Mouse (Mus musculus): ENCODE data around the gene Wdr46. TPM values are rescaled to one million over a fixed set of nuclear protein-coding genes. Genes with fewer than 3 reads are reported as not detected.
"Not testable (repeated sequence)": the region's sequence is repeated elsewhere in the genome, so short reads cannot be mapped to it uniquely, and the experiment has no call there.

The Wdr46 gene
- total RNA-seq, 2 experiments from 2014 or later = 53.1 to 64.4 TPM

DNA sequence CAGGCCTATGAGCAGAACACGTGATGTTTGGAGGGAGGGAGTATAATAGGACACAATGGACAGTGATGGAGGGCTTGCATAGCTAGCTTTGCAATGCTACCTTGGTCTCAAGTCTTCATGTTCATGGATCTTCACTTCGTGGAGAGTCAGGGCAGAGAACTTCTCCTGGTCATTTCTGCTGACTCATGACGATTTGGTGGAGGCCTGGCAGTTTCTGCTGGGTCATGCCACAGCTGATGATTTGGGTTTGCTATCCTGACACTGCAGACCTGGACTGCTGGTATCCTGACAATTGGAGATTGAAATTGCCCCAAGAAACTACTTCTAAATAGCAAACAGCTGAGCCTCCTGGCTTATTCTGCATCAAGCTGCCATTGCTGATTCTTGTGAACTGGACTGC is 33.1 kb downstream of the Wdr46 start:
- ATAC-seq (replicated peaks; ENCODE audit: poor library complexity) = no peak

DNA sequence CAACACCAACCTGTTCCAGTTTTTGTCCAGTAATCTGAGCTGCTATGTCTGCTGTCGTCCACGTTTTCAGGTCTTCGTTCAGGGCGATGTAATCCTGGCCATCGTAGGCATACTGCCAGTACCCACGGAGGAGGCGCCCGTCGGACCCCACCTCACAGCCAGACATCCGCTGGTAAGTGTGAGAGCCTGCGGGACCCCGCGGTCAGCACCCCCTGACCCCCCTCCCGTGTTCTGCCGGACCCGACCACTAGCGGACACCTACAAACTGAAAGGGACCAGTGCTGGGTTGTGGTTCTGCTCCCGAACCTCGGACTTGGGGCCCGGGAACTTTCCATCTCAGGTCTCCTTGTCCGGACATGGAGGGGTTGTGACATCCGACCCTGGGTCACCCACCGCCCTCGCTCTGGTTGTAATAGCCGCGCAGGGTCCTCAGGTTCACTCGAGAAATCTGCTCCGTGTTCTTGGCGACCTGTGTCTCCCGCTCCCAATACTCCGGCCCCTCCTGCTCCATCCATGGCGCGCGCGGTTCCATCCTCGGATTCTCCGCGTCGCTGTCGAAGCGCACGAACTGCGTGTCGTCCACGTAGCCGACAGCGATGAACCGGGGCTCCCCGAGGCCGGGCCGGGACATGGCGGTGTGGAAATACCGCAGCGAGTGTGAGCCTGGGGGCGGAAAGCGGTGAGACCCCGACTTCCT is 37.5 kb downstream of the Wdr46 start:
- ATAC-seq (replicated peaks; ENCODE audit: poor library complexity) = no peak

DNA sequence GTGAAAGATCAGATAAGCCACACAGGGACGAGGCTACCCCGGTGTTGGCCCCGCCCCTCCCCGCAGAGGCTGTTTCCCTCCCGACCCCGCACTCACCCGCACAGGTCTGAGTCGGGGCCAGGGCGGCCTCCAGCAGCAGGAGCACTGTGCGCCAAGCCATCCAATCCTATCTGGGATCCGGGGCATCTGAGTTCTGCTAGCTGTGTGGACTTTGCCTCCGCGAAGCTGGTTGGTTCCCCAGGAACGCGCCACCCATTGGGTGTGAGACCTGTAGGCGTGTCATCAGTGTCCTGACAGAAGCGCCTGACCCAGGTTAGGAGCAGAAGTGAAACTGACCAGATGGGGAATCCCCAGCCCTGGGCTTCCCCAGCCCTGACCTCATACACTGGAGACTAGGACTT is 38.2 kb downstream of the Wdr46 start:
- ATAC-seq (replicated peaks; ENCODE audit: poor library complexity) = peak; percentile 89

DNA sequence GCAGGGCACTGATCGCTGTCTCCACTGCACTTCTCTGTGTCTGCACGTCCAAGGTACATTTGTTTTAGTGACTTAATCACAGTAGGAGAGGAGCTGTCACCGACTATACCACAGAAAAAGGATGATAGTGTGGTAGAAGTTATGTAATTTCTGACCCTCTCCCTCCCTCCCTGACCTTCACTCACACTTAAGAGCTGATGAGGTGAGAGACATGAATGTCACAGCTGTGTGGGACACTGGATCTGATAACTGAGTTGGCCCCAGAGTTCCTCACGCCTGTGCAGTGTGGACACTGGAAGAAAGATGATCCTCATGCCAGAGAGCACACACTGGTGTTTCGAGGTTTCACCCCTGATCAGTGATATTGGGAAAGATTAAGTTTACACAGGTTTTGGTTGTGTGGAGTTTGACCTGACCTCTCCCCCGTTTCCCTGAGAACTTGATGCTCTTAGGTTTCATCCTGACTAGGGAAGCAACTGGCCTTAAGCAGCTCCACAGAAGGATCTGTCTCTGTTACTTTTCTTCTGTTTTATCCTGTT is 39.1 kb downstream of the Wdr46 start:
- no peak for ATAC-seq (replicated peaks; ENCODE audit: poor library complexity)

DNA sequence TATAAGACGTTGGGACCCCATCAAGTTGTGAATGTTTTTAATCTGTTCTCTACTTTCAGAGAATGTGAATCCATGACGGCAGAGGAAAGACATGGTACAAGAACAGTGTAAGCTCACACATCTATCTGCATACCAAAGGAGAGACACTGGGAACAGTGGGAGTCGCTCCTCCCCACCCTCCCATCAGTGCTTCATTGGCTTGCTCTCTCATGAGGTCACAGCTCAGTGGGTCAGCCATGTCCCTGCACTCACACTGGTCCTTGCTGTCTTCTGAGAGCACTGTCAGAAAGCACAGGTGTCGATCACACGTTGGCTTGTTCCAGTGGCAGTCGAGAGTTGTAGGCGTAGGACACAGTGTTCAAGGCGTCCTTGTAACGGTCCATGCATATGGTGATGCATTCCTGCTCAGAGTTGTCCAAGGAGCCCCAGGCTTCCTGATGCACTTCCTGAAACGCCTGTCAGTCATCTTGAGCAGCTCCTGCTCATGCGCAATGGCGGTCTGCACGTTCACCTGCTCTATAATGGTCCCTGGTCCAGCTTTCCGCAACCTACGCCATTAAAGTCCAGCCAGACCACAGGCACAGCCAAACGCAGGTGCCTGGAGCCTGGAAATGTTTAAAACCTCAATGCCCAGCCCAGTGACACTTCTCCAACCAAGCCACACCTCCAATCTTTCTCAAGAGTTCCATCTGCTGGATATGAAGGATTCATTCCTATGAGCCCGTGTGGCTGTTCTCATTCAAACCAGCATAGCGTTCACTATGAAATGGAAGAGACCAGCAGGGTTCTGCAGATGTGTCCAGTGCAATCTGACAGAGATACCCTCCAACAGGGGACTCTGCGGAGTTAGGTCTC is 39.9 kb downstream of the Wdr46 start:
- no peak for ATAC-seq (replicated peaks; ENCODE audit: poor library complexity)

DNA sequence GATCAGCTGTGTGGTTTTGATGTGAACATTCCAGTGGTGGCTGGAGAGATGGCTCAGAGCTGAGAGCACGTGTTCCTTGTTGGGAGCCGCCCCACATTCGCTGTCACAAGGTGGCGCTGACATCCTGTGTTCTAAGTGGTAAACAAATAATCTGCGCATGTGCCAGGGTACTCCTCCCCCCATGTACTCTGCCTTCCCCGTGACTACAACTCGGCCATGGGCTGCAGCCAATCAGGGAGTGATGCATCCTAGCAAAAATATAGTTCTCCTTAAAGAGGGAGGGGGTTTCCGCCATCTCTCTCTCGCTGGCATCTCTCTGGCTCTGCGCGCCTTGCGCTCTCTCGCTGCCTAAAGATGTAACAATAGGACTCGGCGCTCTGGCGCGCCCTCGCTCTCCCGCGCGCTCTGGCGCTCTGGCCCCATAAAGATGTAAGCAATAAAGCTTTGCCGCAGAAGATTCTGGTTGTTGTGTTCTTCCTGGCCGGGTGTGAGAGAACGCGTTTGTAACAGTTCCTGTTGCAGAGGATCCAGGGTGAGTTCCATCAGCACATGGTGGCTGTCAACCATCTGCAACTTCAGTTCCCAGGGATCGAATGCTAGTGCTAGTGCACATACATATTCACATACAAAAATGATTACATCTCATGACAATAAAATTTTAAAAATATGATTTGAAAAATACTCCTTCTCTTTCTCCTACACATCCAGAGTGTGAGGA is 40.9 kb downstream of the Wdr46 start:
- peak; percentile 78 for ATAC-seq (replicated peaks; ENCODE audit: poor library complexity)

DNA sequence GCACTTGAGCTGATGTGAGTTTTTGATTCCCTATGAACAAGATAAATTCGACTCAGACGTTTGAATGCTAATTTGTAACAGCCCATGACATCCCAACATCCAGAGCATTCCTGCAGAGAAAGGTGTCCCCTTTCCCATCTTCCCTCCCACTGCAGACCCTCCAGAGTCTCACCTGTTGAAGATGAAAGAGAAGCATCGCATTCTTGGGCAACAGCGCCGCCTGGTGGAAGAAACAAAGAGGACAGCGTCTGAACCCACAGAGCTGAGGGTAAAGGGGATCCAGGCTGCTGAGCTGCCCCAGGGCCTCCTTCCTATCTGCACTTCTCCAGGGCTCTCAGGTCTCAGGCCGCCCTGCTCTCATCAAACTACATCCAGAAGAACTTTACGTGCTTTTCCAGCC is 41.7 kb downstream of the Wdr46 start:
- ATAC-seq (replicated peaks; ENCODE audit: poor library complexity) = not testable (repeated sequence)

DNA sequence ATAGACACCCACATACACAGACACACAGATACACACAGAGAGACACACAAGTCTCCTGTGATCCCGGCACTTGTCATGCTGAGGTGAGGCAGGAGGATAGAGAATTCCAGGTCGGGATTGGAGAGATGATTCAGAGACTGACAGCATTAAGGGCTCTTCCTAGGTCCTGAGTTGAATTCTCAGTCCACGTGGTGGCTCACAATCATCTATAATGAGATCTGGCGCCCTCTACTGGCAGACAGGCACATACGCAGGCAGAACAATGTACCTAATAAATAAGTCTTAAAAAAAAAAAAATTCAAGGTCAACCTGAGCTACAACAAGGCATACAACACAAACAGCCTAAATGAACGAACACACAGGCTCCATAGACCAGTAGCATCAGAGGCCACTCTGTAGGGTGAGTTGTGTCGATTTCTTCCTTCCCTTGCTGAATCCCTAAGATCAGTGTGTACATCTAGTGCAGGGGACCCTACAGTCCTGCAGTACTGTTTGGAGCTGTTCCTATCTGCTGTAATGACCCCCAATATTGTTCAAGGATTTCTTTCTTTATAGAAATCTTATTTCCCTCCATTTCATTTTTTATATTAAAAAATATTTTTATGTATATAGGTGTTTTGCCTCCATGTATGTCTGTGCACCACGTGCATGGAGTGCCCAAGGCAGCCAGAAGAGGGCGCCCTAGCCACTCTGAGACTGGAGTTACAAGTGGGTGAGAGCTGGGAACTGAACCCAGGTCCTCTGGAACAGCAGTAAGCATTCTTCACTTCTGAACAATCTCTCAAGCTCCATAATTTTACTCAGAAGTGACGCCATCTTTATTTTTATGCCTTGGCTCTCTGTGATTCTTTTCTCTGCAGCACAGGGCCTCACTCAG is 51.6 kb downstream of the Wdr46 start:
- ATAC-seq (replicated peaks; ENCODE audit: poor library complexity) = peak; percentile 91

DNA sequence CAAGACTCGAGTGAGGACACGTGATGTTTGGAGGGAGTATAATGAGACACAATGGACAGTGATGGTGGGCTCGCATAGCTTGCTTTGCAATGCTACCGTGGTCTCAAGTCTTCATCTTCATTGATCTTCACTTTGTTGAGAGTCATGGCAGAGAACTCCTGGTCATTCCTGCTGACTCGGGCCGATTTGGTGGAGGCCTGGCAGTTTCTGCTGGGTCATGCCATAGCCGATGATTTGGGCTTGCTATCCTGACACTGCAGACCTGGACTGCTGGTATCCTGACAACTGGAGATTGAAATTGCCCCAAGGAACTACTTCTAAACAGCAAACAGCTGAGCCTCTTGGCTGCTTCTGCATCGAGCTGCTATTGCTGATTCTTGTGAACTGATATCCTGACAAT is 54.5 kb downstream of the Wdr46 start:
- ATAC-seq (replicated peaks; ENCODE audit: poor library complexity) = no peak

DNA sequence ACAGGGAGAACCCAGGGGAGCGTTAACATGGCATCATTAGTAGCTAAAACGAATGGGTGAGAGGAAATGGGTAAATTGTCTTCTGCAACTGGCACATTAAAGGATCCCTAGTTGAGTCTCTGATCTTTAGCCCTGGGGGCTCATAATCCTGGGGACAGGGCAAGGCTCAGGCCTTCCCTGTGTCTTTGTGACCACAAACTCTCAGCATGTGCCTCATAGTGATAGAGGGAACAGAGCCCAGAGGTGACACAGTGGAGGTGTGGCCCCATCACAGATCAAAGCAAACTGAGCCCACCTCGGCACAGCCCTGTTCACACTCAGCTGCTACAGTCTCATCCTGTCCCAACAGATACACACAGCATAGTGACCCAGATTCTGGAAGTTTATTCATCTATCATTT is 55.2 kb downstream of the Wdr46 start:
- no peak for ATAC-seq (replicated peaks; ENCODE audit: poor library complexity)

DNA sequence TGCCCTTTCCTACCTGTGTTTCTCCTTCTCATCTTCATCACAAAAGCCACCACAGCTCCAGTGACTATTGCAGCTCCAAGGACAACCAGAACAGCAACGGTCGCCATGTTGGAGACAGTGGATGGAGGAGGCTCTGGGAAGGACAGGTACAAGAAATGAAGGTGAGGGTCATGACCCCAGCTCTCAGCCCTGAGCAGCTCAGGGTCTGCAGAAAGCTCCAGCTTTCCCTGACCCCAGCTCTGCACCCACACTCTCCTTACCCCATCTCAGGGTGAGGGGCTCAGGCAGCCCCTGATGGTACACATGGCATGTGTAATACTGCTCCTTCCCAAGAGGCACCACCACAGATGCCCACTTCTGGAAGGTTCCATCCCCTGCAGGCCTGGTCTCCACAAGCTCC is 56.6 kb downstream of the Wdr46 start:
- not testable (repeated sequence) for ATAC-seq (replicated peaks; ENCODE audit: poor library complexity)

DNA sequence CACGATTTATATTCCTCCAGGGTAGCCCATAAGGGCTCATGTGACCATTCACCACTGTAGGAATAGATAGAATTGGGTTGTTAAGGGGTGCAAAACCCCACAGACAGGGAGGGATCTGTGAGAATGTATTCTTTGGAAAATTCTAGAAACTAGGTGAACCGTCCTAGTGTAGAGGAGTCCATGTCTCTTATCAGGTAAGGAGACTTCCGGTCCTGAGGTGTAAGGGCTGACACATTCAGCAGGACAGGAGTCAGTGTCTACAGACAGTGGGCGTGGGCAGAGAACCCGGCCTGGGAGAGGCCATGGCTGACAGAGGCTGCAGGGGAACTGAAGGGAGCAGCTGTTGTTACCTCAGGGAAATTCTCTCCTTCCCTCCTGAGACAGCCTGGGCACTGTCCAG is 58.2 kb downstream of the Wdr46 start:
- not testable (repeated sequence) for ATAC-seq (replicated peaks; ENCODE audit: poor library complexity)

Other genes with a start within 250 kb of the Wdr46 start
Only the 30 nearest of the 31 such genes appear.
- 36.3 and 38.8 TPM in 2 replicates for gene March2, start 222.0 kb upstream of the Wdr46 start, total RNA-seq (2015)
- 22.8 and 31.4 TPM in 2 replicates for gene March2, start 222.0 kb upstream of the Wdr46 start, total RNA-seq (2017)
- gene Rab11b, start 180.1 kb upstream of the Wdr46 start, total RNA-seq (2015) = 75.7 and 89.0 TPM in 2 replicates
- 24.4 and 30.6 TPM in 2 replicates for gene Rab11b, start 180.1 kb upstream of the Wdr46 start, total RNA-seq (2017)
- gene Angptl4, start 158.8 kb upstream of the Wdr46 start, total RNA-seq (2015) = 7.3 and 9.2 TPM in 2 replicates
- gene Angptl4, start 158.8 kb upstream of the Wdr46 start, total RNA-seq (2017) = 8.4 and 9.7 TPM in 2 replicates
- 9.6 and 12.7 TPM in 2 replicates for gene Kank3, start 130.1 kb upstream of the Wdr46 start, total RNA-seq (2015)
- gene Kank3, start 130.1 kb upstream of the Wdr46 start, total RNA-seq (2017) = 5.7 and 9.7 TPM in 2 replicates
- gene Rps28, start 116.1 kb upstream of the Wdr46 start, total RNA-seq (2015) = 1,132 and 1,209 TPM in 2 replicates
- 2,303 and 3,173 TPM in 2 replicates for gene Rps28, start 116.1 kb upstream of the Wdr46 start, total RNA-seq (2017)
- gene Ndufa7, start 116.1 kb upstream of the Wdr46 start, total RNA-seq (2015) = 161 and 174 TPM in 2 replicates
- gene Ndufa7, start 116.1 kb upstream of the Wdr46 start, total RNA-seq (2017) = 122 and 151 TPM in 2 replicates
- 31.3 and 37.7 TPM in 2 replicates for gene Cd320, start 97.6 kb upstream of the Wdr46 start, total RNA-seq (2015)
- 18.8 and 31.9 TPM in 2 replicates for gene Cd320, start 97.6 kb upstream of the Wdr46 start, total RNA-seq (2017)
- 2.2 TPM in 1 of 2 replicates, not detected in the other for gene Gm7029, start 66.8 kb upstream of the Wdr46 start, total RNA-seq (2015)
- gene Gm7029, start 66.8 kb upstream of the Wdr46 start, total RNA-seq (2017) = not detected in 2 replicates
- 6.6 and 10.8 TPM in 2 replicates for gene Kifc1, start 50.0 kb upstream of the Wdr46 start, total RNA-seq (2015)
- gene Kifc1, start 50.0 kb upstream of the Wdr46 start, total RNA-seq (2017) = 28.6 and 30.3 TPM in 2 replicates
- gene Platr17, start 35.5 kb upstream of the Wdr46 start, total RNA-seq (2015) = 0.17 and 0.37 TPM in 2 replicates
- gene Platr17, start 35.5 kb upstream of the Wdr46 start, total RNA-seq (2017) = 0.29 and 1.4 TPM in 2 replicates
- 35.7 and 44.5 TPM in 2 replicates for gene Daxx, start 31.2 kb upstream of the Wdr46 start, total RNA-seq (2015)
- gene Daxx, start 31.2 kb upstream of the Wdr46 start, total RNA-seq (2017) = 28.7 and 32.1 TPM in 2 replicates
- gene Tapbp, start 24.8 kb upstream of the Wdr46 start, total RNA-seq (2015) = 51.0 and 56.8 TPM in 2 replicates
- gene Tapbp, start 24.8 kb upstream of the Wdr46 start, total RNA-seq (2017) = 47.6 and 48.0 TPM in 2 replicates
- 10.0 and 11.5 TPM in 2 replicates for gene Zbtb22, start 24.8 kb upstream of the Wdr46 start, total RNA-seq (2015)
- 13.3 and 19.2 TPM in 2 replicates for gene Zbtb22, start 24.8 kb upstream of the Wdr46 start, total RNA-seq (2017)
- 20.3 and 22.7 TPM in 2 replicates for gene Rgl2, start 11.1 kb upstream of the Wdr46 start, total RNA-seq (2015)
- gene Rgl2, start 11.1 kb upstream of the Wdr46 start, total RNA-seq (2017) = 37.9 and 47.9 TPM in 2 replicates
- gene Pfdn6, start 317 bp upstream of the Wdr46 start, total RNA-seq (2015) = 124 and 132 TPM in 2 replicates
- 144 and 218 TPM in 2 replicates for gene Pfdn6, start 317 bp upstream of the Wdr46 start, total RNA-seq (2017)
- gene B3galt4, start 10.8 kb downstream of the Wdr46 start, total RNA-seq (2015) = 1.1 and 2.7 TPM in 2 replicates
- 5.8 and 7.6 TPM in 2 replicates for gene B3galt4, start 10.8 kb downstream of the Wdr46 start, total RNA-seq (2017)
- gene Vps52, start 15.2 kb downstream of the Wdr46 start, total RNA-seq (2015) = 16.6 and 19.1 TPM in 2 replicates
- gene Vps52, start 15.2 kb downstream of the Wdr46 start, total RNA-seq (2017) = 13.7 and 15.7 TPM in 2 replicates
- 3,964 and 4,103 TPM in 2 replicates for gene Rps18, start 15.3 kb downstream of the Wdr46 start, total RNA-seq (2015)
- gene Rps18, start 15.3 kb downstream of the Wdr46 start, total RNA-seq (2017) = 1,202 and 1,622 TPM in 2 replicates
- 914 and 1,011 TPM in 2 replicates for gene H2-K1, start 59.7 kb downstream of the Wdr46 start, total RNA-seq (2015)
- 697 and 748 TPM in 2 replicates for gene H2-K1, start 59.7 kb downstream of the Wdr46 start, total RNA-seq (2017)
- gene Ring1, start 84.0 kb downstream of the Wdr46 start, total RNA-seq (2015) = 8.1 and 9.6 TPM in 2 replicates
- gene Ring1, start 84.0 kb downstream of the Wdr46 start, total RNA-seq (2017) = 9.8 and 12.7 TPM in 2 replicates
- 61.7 and 65.6 TPM in 2 replicates for gene H2-Ke6, start 87.4 kb downstream of the Wdr46 start, total RNA-seq (2015)
- gene H2-Ke6, start 87.4 kb downstream of the Wdr46 start, total RNA-seq (2017) = 36.6 and 46.5 TPM in 2 replicates
- 6.2 and 9.5 TPM in 2 replicates for gene Slc39a7, start 91.0 kb downstream of the Wdr46 start, total RNA-seq (2015)
- gene Slc39a7, start 91.0 kb downstream of the Wdr46 start, total RNA-seq (2017) = 101 and 107 TPM in 2 replicates
- 22.1 and 22.2 TPM in 2 replicates for gene Rxrb, start 91.2 kb downstream of the Wdr46 start, total RNA-seq (2015)
- gene Rxrb, start 91.2 kb downstream of the Wdr46 start, total RNA-seq (2017) = 34.2 and 42.6 TPM in 2 replicates
- 0.83 and 0.94 TPM in 2 replicates for gene Col11a2, start 98.8 kb downstream of the Wdr46 start, total RNA-seq (2015)
- gene Col11a2, start 98.8 kb downstream of the Wdr46 start, total RNA-seq (2017) = 1.9 and 3.1 TPM in 2 replicates
- gene H2-Oa, start 151.7 kb downstream of the Wdr46 start, total RNA-seq (2015) = 7.7 and 9.6 TPM in 2 replicates
- 2.7 TPM in 2 replicates for gene H2-Oa, start 151.7 kb downstream of the Wdr46 start, total RNA-seq (2017)
- gene H2-DMa, start 178.9 kb downstream of the Wdr46 start, total RNA-seq (2015) = 72.0 and 74.5 TPM in 2 replicates
- 56.5 and 61.1 TPM in 2 replicates for gene H2-DMa, start 178.9 kb downstream of the Wdr46 start, total RNA-seq (2017)
- gene Brd2, start 182.0 kb downstream of the Wdr46 start, total RNA-seq (2015) = 269 and 306 TPM in 2 replicates
- gene Brd2, start 182.0 kb downstream of the Wdr46 start, total RNA-seq (2017) = 260 and 284 TPM in 2 replicates
- gene H2-DMb2, start 202.6 kb downstream of the Wdr46 start, total RNA-seq (2015) = 3.9 and 5.8 TPM in 2 replicates
- gene H2-DMb2, start 202.6 kb downstream of the Wdr46 start, total RNA-seq (2017) = 6.7 and 8.5 TPM in 2 replicates
- gene H2-DMb1, start 212.4 kb downstream of the Wdr46 start, total RNA-seq (2015) = 36.2 and 39.4 TPM in 2 replicates
- 47.0 and 60.3 TPM in 2 replicates for gene H2-DMb1, start 212.4 kb downstream of the Wdr46 start, total RNA-seq (2017)
- 27.6 and 30.5 TPM in 2 replicates for gene Tap1, start 246.9 kb downstream of the Wdr46 start, total RNA-seq (2015)
- gene Tap1, start 246.9 kb downstream of the Wdr46 start, total RNA-seq (2017) = 62.5 and 82.8 TPM in 2 replicates

All from megakaryocyte progenitor cell, adult 5-6 weeks (primary cell).